ENCODE assay signal across 8 mouse cellular contexts in the genomic region with DNA sequence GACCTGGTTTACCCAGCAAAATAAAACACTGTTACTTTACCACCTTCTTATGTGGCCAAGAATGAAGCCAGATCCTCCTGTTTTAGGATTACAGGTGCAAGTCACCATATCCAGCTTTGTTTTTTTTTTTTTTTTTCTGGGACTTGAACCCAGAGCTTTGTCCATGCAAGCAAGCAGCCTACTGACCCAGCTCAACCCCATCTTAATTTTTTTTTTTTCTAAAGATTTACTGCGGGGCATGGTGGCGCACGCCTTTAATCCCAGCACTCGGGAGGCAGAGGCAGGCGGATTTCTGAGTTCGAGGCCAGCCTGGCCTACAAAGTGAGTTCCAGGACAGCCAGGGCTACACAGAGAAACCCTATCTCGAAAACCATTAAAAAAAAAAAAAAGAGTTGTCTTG. TPM values are rescaled to one million over a fixed set of nuclear protein-coding genes. Genes with fewer than 3 reads are reported as not detected.
DNase-seq lines count a peak whose midpoint lies in the region; ATAC-seq and TF ChIP-seq lines count a peak whose summit lies in the region.
"Not testable (repeated sequence)": the region's sequence is repeated elsewhere in the genome, so short reads cannot be mapped to it uniquely, and the experiment has no call there.

No protein-coding gene starts in this region.

- TF ChIP-seq EP300 in liver, postnatal 0 days (IDR thresholded peaks at IDR 0.05; ENCODE audit: low read depth): not testable (repeated sequence)

- not testable (repeated sequence) for ATAC-seq in G1E (ENCODE audit: extremely low read depth, insufficient number of reproducible peaks, low FRiP score, poor library complexity, severe bottlenecking); forebrain, embryonic 11.5 days (replicated peaks; ENCODE audit: low FRiP score); heart, embryonic 14.5 days (ENCODE audit: insufficient number of reproducible peaks, insufficient read depth, low FRiP score, low read depth); hindbrain, postnatal 0 days; limb, embryonic 11.5 days (ENCODE audit: insufficient number of reproducible peaks, low FRiP score, low TSS enrichment, low read depth); liver, postnatal 0 days; midbrain, embryonic 15.5 days (replicated peaks); stomach, embryonic 15.5 days (ENCODE audit: insufficient read depth, low FRiP score, low read depth)

- TF ChIP-seq CTCF in G1E (IDR thresholded peaks at IDR 0.05; ENCODE audit: low read depth, low read length); hindbrain, postnatal 0 days (IDR thresholded peaks at IDR 0.05; ENCODE audit: low read depth); liver, postnatal 0 days (IDR thresholded peaks at IDR 0.05; ENCODE audit: low read depth): not testable (repeated sequence)

- H3K27me3 ChIP-seq in G1E (ENCODE audit: insufficient read depth, low read length); forebrain, embryonic 11.5 days (ENCODE audit: control insufficient read depth, insufficient read depth, low read length); heart, embryonic 14.5 days (ENCODE audit: control insufficient read depth, insufficient read depth, low read length); hindbrain, postnatal 0 days (ENCODE audit: insufficient read depth, low read length); limb, embryonic 11.5 days (ENCODE audit: control insufficient read depth, insufficient read depth, low read length); liver, postnatal 0 days (ENCODE audit: insufficient read depth, low read length); midbrain, embryonic 15.5 days (replicated peaks); stomach, embryonic 15.5 days (replicated peaks): not testable (repeated sequence)

- DNase-seq in G1E (ENCODE audit: low spot score); forebrain, embryonic 11.5 days (ENCODE audit: low spot score); hindbrain, postnatal 0 days (ENCODE audit: low spot score); limb, embryonic 11.5 days (ENCODE audit: low spot score); liver, postnatal 0 days: not testable (repeated sequence)

- 88% methylated on average over 7 of the region's 7 CpGs for WGBS in forebrain, embryonic 11.5 days
- 86% methylated on average over 7 of the region's 7 CpGs for WGBS in heart, embryonic 14.5 days
- 95% methylated on average over 7 of the region's 7 CpGs for WGBS in hindbrain, postnatal 0 days
- WGBS in limb, embryonic 11.5 days: 94% methylated on average over 7 of the region's 7 CpGs
- WGBS in liver, postnatal 0 days (ENCODE audit: insufficient replicate concordance): 79% methylated on average over 7 of the region's 7 CpGs
- WGBS in midbrain, embryonic 15.5 days: 91% methylated on average over 7 of the region's 7 CpGs
- WGBS in stomach, embryonic 15.5 days: 89% methylated on average over 7 of the region's 7 CpGs

- not testable (repeated sequence) for H3K27ac ChIP-seq in forebrain, embryonic 11.5 days (ENCODE audit: low read depth, low read length); hindbrain, postnatal 0 days; limb, embryonic 11.5 days (replicated peaks; ENCODE audit: low read depth, low read length); midbrain, embryonic 15.5 days
- H3K27ac ChIP-seq in heart, embryonic 14.5 days (replicated peaks in 1 of 2; ENCODE audit: control insufficient read depth in 1 of 2, insufficient read depth in 1 of 2, low read depth in 2 of 2, low read length in 2 of 2): peak overlapping the region in 1 of 2 experiments; percentile 82; a peak in 1 of 4 replicates
- H3K27ac ChIP-seq in liver, postnatal 0 days (ENCODE audit: low read depth): peak overlapping the region; percentile 96
- H3K27ac ChIP-seq in stomach, embryonic 15.5 days: peak overlapping the region; percentile 98

- peak overlapping the region; percentile 61; the same call in 1 of the 2 replicates for H3K9ac ChIP-seq in forebrain, embryonic 11.5 days (ENCODE audit: low read length)
- peak overlapping the region; percentile 70 for H3K9ac ChIP-seq in heart, embryonic 14.5 days (ENCODE audit: low read length)
- not testable (repeated sequence) for H3K9ac ChIP-seq in hindbrain, postnatal 0 days (replicated peaks; ENCODE audit: low read length); limb, embryonic 11.5 days (ENCODE audit: low read length); stomach, embryonic 15.5 days
- 0 out of 2 replicates have a peak overlapping the region, but pooled peaks have one; percentile 80 for H3K9ac ChIP-seq in liver, postnatal 0 days (replicated peaks)
- 0 out of 2 replicates have a peak overlapping the region, but pooled peaks have one; percentile 52 for H3K9ac ChIP-seq in midbrain, embryonic 15.5 days

- H3K4me1 ChIP-seq in G1E (ENCODE audit: insufficient read depth, low read depth, low read length): peaks cover 41% of the 10 kb centered on the region
- H3K4me1 ChIP-seq in forebrain, embryonic 11.5 days (replicated peaks; ENCODE audit: control insufficient read depth, insufficient read depth, low read length): peaks cover 10% of the 10 kb centered on the region
- H3K4me1 ChIP-seq in heart, embryonic 14.5 days (ENCODE audit: control insufficient read depth in 2 of 2, insufficient read depth in 2 of 2, low read length in 2 of 2): peaks cover 9 to 19% of the 10 kb centered on the region in 2 experiments; a peak in 3 of 4 replicates
- not testable (repeated sequence) for H3K4me1 ChIP-seq in hindbrain, postnatal 0 days (ENCODE audit: insufficient read depth, low read length); limb, embryonic 11.5 days (ENCODE audit: control insufficient read depth, insufficient read depth, low read length)
- H3K4me1 ChIP-seq in liver, postnatal 0 days (ENCODE audit: insufficient read depth): peaks cover 24% of the 10 kb centered on the region
- peaks cover 24% of the 10 kb centered on the region for H3K4me1 ChIP-seq in midbrain, embryonic 15.5 days
- H3K4me1 ChIP-seq in stomach, embryonic 15.5 days: peaks cover 26% of the 10 kb centered on the region

- peak overlapping the region; percentile 55; the same call in 1 of the 2 replicates for H3K4me2 ChIP-seq in forebrain, embryonic 11.5 days (ENCODE audit: low read depth, low read length, severe bottlenecking)
- H3K4me2 ChIP-seq in heart, embryonic 14.5 days (ENCODE audit: low read length): peak overlapping the region; percentile 70
- peak overlapping the region; percentile 63 for H3K4me2 ChIP-seq in hindbrain, postnatal 0 days (ENCODE audit: low read depth, low read length)
- peak overlapping the region; percentile 56; the same call in 1 of the 2 replicates for H3K4me2 ChIP-seq in limb, embryonic 11.5 days (ENCODE audit: low read depth, severe bottlenecking)
- peak overlapping the region; percentile 88 for H3K4me2 ChIP-seq in liver, postnatal 0 days (ENCODE audit: low read depth, low read length)
- H3K4me2 ChIP-seq in midbrain, embryonic 15.5 days: peak overlapping the region; percentile 67; the same call in 1 of the 2 replicates
- peak overlapping the region; percentile 75 for H3K4me2 ChIP-seq in stomach, embryonic 15.5 days

- H3K4me3 ChIP-seq in G1E (ENCODE audit: low read depth, low read length): peak overlapping the region; percentile 69; the same call in 1 of the 2 replicates
- H3K4me3 ChIP-seq in forebrain, embryonic 11.5 days (ENCODE audit: low read depth, low read length); limb, embryonic 11.5 days (ENCODE audit: low read depth, low read length): not testable (repeated sequence)
- peak overlapping the region in 1 of 2 experiments; percentile 35; a peak in 2 of 4 replicates for H3K4me3 ChIP-seq in heart, embryonic 14.5 days (ENCODE audit: control insufficient read depth in 1 of 2, insufficient read depth in 1 of 2, low read depth in 1 of 2, low read length in 2 of 2)
- H3K4me3 ChIP-seq in hindbrain, postnatal 0 days (ENCODE audit: low read length): peak overlapping the region; percentile 31; the same call in 1 of the 2 replicates
- peak overlapping the region; percentile 56 for H3K4me3 ChIP-seq in liver, postnatal 0 days (ENCODE audit: low read depth, low read length)
- H3K4me3 ChIP-seq in midbrain, embryonic 15.5 days: peak overlapping the region; percentile 36; the same call in 1 of the 2 replicates
- H3K4me3 ChIP-seq in stomach, embryonic 15.5 days (replicated peaks): peak overlapping the region; percentile 42; the same call in 1 of the 2 replicates

- H3K36me3 ChIP-seq in G1E (replicated peaks); forebrain, embryonic 11.5 days (ENCODE audit: control insufficient read depth, insufficient read depth, low read length); heart, embryonic 14.5 days (ENCODE audit: control insufficient read depth, insufficient read depth, low read length); hindbrain, postnatal 0 days (ENCODE audit: insufficient read depth, low read length); limb, embryonic 11.5 days (ENCODE audit: control insufficient read depth, insufficient read depth, low read length); liver, postnatal 0 days (replicated peaks; ENCODE audit: insufficient read depth, low read length); midbrain, embryonic 15.5 days (replicated peaks); stomach, embryonic 15.5 days: not testable (repeated sequence)

- not testable (repeated sequence) for H3K9me3 ChIP-seq in G1E (replicated peaks); forebrain, embryonic 11.5 days (ENCODE audit: control insufficient read depth, low read length); heart, embryonic 14.5 days (ENCODE audit: control insufficient read depth, low read length); hindbrain, postnatal 0 days (ENCODE audit: low read length); limb, embryonic 11.5 days (ENCODE audit: control insufficient read depth, low read length); liver, postnatal 0 days (ENCODE audit: low read length); midbrain, embryonic 15.5 days; stomach, embryonic 15.5 days

RNA-seq across cellular contexts. Expression of gene Nhp2, which starts 3.4 kb away (rescaled TPM):
- total RNA-seq in G1E (2014; fragmentation: Nextera tagmentation): 73.2 and 91.1 TPM in 2 replicates
- 136 and 139 TPM in 2 replicates for total RNA-seq in G1E (2017)
- polyA plus RNA-seq in G1E (2012): 202 and 235 TPM in 2 replicates
- 154 and 165 TPM in 2 replicates for polyA plus RNA-seq in forebrain, embryonic 11.5 days (2014; fragmentation: Nextera tagmentation; extraction: Ambion mirVana)
- 87.9 and 89.9 TPM in 2 replicates for polyA plus RNA-seq in heart, embryonic 14.5 days (2014; fragmentation: Nextera tagmentation; extraction: Ambion mirVana)
- total RNA-seq in hindbrain, postnatal 0 days (2014; rRNA removed): 43.9 and 60.8 TPM in 2 replicates
- 105 and 109 TPM in 2 replicates for polyA plus RNA-seq in hindbrain, postnatal 0 days (2015; fragmentation: Nextera tagmentation; extraction: Ambion mirVana)
- polyA plus RNA-seq in limb, embryonic 11.5 days (2014; fragmentation: Nextera tagmentation; extraction: Ambion mirVana): 180 and 181 TPM in 2 replicates
- 70.1 and 76.2 TPM in 2 replicates for polyA plus RNA-seq in liver, postnatal 0 days (2015; fragmentation: Nextera tagmentation; extraction: Ambion mirVana)
- 91.5 and 95.2 TPM in 2 replicates for polyA plus RNA-seq in midbrain, embryonic 15.5 days (2015; fragmentation: Nextera tagmentation; extraction: Ambion mirVana)
- 153 and 155 TPM in 2 replicates for polyA plus RNA-seq in stomach, embryonic 15.5 days (2015; fragmentation: Nextera tagmentation; extraction: Ambion mirVana)

RNA-seq across cellular contexts. Expression of gene Hnrnpab, which starts 9.5 kb away (rescaled TPM):
- 504 and 536 TPM in 2 replicates for total RNA-seq in G1E (2014; fragmentation: Nextera tagmentation)
- total RNA-seq in G1E (2017): 669 and 683 TPM in 2 replicates
- polyA plus RNA-seq in G1E (2012): 1,141 and 1,394 TPM in 2 replicates
- polyA plus RNA-seq in forebrain, embryonic 11.5 days (2014; fragmentation: Nextera tagmentation; extraction: Ambion mirVana): 830 and 925 TPM in 2 replicates
- polyA plus RNA-seq in heart, embryonic 14.5 days (2014; fragmentation: Nextera tagmentation; extraction: Ambion mirVana): 350 and 369 TPM in 2 replicates
- 212 and 258 TPM in 2 replicates for total RNA-seq in hindbrain, postnatal 0 days (2014; rRNA removed)
- 229 and 231 TPM in 2 replicates for polyA plus RNA-seq in hindbrain, postnatal 0 days (2015; fragmentation: Nextera tagmentation; extraction: Ambion mirVana)
- polyA plus RNA-seq in limb, embryonic 11.5 days (2014; fragmentation: Nextera tagmentation; extraction: Ambion mirVana): 796 and 869 TPM in 2 replicates
- 114 and 130 TPM in 2 replicates for polyA plus RNA-seq in liver, postnatal 0 days (2015; fragmentation: Nextera tagmentation; extraction: Ambion mirVana)
- polyA plus RNA-seq in midbrain, embryonic 15.5 days (2015; fragmentation: Nextera tagmentation; extraction: Ambion mirVana): 353 and 380 TPM in 2 replicates
- 402 and 413 TPM in 2 replicates for polyA plus RNA-seq in stomach, embryonic 15.5 days (2015; fragmentation: Nextera tagmentation; extraction: Ambion mirVana)

RNA-seq across cellular contexts. Expression of gene Rmnd5b, which starts 19.6 kb away (rescaled TPM):
- 27.6 and 35.8 TPM in 2 replicates for total RNA-seq in G1E (2014; fragmentation: Nextera tagmentation)
- 26.8 and 28.0 TPM in 2 replicates for total RNA-seq in G1E (2017)
- polyA plus RNA-seq in G1E (2012): 15.7 and 18.4 TPM in 2 replicates
- polyA plus RNA-seq in forebrain, embryonic 11.5 days (2014; fragmentation: Nextera tagmentation; extraction: Ambion mirVana): 40.4 and 47.8 TPM in 2 replicates
- polyA plus RNA-seq in heart, embryonic 14.5 days (2014; fragmentation: Nextera tagmentation; extraction: Ambion mirVana): 32.1 and 34.3 TPM in 2 replicates
- 81.3 and 99.9 TPM in 2 replicates for total RNA-seq in hindbrain, postnatal 0 days (2014; rRNA removed)
- polyA plus RNA-seq in hindbrain, postnatal 0 days (2015; fragmentation: Nextera tagmentation; extraction: Ambion mirVana): 60.9 and 63.8 TPM in 2 replicates
- 38.1 and 40.8 TPM in 2 replicates for polyA plus RNA-seq in limb, embryonic 11.5 days (2014; fragmentation: Nextera tagmentation; extraction: Ambion mirVana)
- 13.0 and 16.0 TPM in 2 replicates for polyA plus RNA-seq in liver, postnatal 0 days (2015; fragmentation: Nextera tagmentation; extraction: Ambion mirVana)
- 83.7 and 89.3 TPM in 2 replicates for polyA plus RNA-seq in midbrain, embryonic 15.5 days (2015; fragmentation: Nextera tagmentation; extraction: Ambion mirVana)
- polyA plus RNA-seq in stomach, embryonic 15.5 days (2015; fragmentation: Nextera tagmentation; extraction: Ambion mirVana): 39.9 and 43.6 TPM in 2 replicates

RNA-seq across cellular contexts. Expression of gene Phykpl, which starts 31.6 kb away (rescaled TPM):
- total RNA-seq in G1E (2014; fragmentation: Nextera tagmentation) (49.2 and 52.0 TPM in 2 replicates), G1E (2017) (46.9 and 49.3 TPM in 2 replicates)
- polyA plus RNA-seq in G1E (2012): 11.0 and 12.6 TPM in 2 replicates
- 14.9 and 16.7 TPM in 2 replicates for polyA plus RNA-seq in forebrain, embryonic 11.5 days (2014; fragmentation: Nextera tagmentation; extraction: Ambion mirVana)
- polyA plus RNA-seq in heart, embryonic 14.5 days (2014; fragmentation: Nextera tagmentation; extraction: Ambion mirVana): 16.1 and 17.1 TPM in 2 replicates
- 3.8 and 5.3 TPM in 2 replicates for total RNA-seq in hindbrain, postnatal 0 days (2014; rRNA removed)
- 7.9 and 8.6 TPM in 2 replicates for polyA plus RNA-seq in hindbrain, postnatal 0 days (2015; fragmentation: Nextera tagmentation; extraction: Ambion mirVana)
- polyA plus RNA-seq in limb, embryonic 11.5 days (2014; fragmentation: Nextera tagmentation; extraction: Ambion mirVana): 11.0 and 12.5 TPM in 2 replicates
- 14.5 TPM in 2 replicates for polyA plus RNA-seq in liver, postnatal 0 days (2015; fragmentation: Nextera tagmentation; extraction: Ambion mirVana)
- 9.7 and 12.0 TPM in 2 replicates for polyA plus RNA-seq in midbrain, embryonic 15.5 days (2015; fragmentation: Nextera tagmentation; extraction: Ambion mirVana)
- polyA plus RNA-seq in stomach, embryonic 15.5 days (2015; fragmentation: Nextera tagmentation; extraction: Ambion mirVana): 20.6 and 21.7 TPM in 2 replicates

RNA-seq across cellular contexts. Expression of gene N4bp3, which starts 34.5 kb away (rescaled TPM):
- not detected in 2 replicates for total RNA-seq in G1E (2014; fragmentation: Nextera tagmentation)
- 0.05 and 0.35 TPM in 2 replicates for total RNA-seq in G1E (2017)
- polyA plus RNA-seq in G1E (2012): 0.08 and 0.13 TPM in 2 replicates
- 11.3 and 11.7 TPM in 2 replicates for polyA plus RNA-seq in forebrain, embryonic 11.5 days (2014; fragmentation: Nextera tagmentation; extraction: Ambion mirVana)
- 10.7 and 12.9 TPM in 2 replicates for polyA plus RNA-seq in heart, embryonic 14.5 days (2014; fragmentation: Nextera tagmentation; extraction: Ambion mirVana)
- 48.0 and 55.6 TPM in 2 replicates for total RNA-seq in hindbrain, postnatal 0 days (2014; rRNA removed)
- 29.0 and 30.3 TPM in 2 replicates for polyA plus RNA-seq in hindbrain, postnatal 0 days (2015; fragmentation: Nextera tagmentation; extraction: Ambion mirVana)
- 14.3 and 18.2 TPM in 2 replicates for polyA plus RNA-seq in limb, embryonic 11.5 days (2014; fragmentation: Nextera tagmentation; extraction: Ambion mirVana)
- 2.4 and 2.8 TPM in 2 replicates for polyA plus RNA-seq in liver, postnatal 0 days (2015; fragmentation: Nextera tagmentation; extraction: Ambion mirVana)
- polyA plus RNA-seq in midbrain, embryonic 15.5 days (2015; fragmentation: Nextera tagmentation; extraction: Ambion mirVana): 20.5 and 21.1 TPM in 2 replicates
- polyA plus RNA-seq in stomach, embryonic 15.5 days (2015; fragmentation: Nextera tagmentation; extraction: Ambion mirVana): 19.8 and 21.5 TPM in 2 replicates
